Mouse (Mus musculus) CH12.LX (cell line): ENCODE measurements around the gene Ppip5k2.

Experiments used
- CTCF ChIP-seq, 2 experiments: IDR thresholded peaks in 1 of 2; conservative IDR thresholded peaks in 1 of 2; 2 replicates each; pipeline ENCODE4 v1.5.1; 2011 to 2012; ENCODE audit warnings: low read depth in 2 of 2, low read length in 2 of 2, improper control_type of control experiment in 1 of 2, inconsistent platforms in 1 of 2, mild to moderate bottlenecking in 1 of 2, moderate library complexity in 1 of 2
- HCFC1 ChIP-seq: IDR thresholded peaks from 2 replicates; pipeline ENCODE4 v1.6.1; 2012; ENCODE audit warnings: low read depth, mild to moderate bottlenecking, inconsistent platforms, low read length, improper control_type of control experiment
- POLR2A ChIP-seq: IDR thresholded peaks from 2 replicates; pipeline ENCODE4 v1.6.1; 2011; ENCODE audit warnings: low read depth, mild to moderate bottlenecking, improper control_type of control experiment, low read length
- POLR2AphosphoS2 ChIP-seq: IDR thresholded peaks from 2 replicates; pipeline ENCODE4 v1.6.1; 2011; ENCODE audit warnings: low read depth, low read length, improper control_type of control experiment
- RAD21 ChIP-seq: IDR thresholded peaks from 2 replicates; pipeline ENCODE4 v1.6.1; 2011; ENCODE audit warnings: low read depth, mild to moderate bottlenecking, low read length, improper control_type of control experiment, moderate library complexity
- TBP ChIP-seq: conservative IDR thresholded peaks from 2 replicates; pipeline ENCODE4 v1.6.1; 2011; ENCODE audit warnings: low read depth, low read length, improper control_type of control experiment

DNA sequence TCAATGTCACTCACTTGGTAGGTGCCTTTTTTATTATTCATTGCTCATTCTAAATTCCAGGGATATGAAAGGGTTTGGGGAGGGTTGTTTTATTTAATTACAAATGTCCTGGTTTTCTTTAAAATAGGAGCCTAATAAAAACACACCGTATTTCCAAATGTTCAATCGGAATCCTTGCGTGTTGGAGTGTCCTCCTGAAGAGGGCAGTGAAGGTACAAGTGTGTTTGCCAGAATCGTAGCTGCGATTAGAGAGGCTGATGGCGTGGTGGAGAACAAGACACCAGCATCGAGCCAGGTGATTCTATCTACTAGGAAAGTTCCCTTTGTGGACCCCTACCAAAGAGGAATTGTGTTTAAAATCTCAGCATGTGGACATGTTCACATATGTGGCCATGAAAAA lies 14.7 kb upstream of the Ppip5k2 start:
- no peak for TF ChIP-seq CTCF (conservative IDR thresholded peaks at IDR 0.05 in 1 of 2, IDR thresholded peaks at IDR 0.05 in 1 of 2; ENCODE audit: low read depth in 2 of 2, low read length in 2 of 2)
- no peak for TF ChIP-seq HCFC1
- no peak for TF ChIP-seq POLR2A
- no peak for TF ChIP-seq RAD21
- no peak for TF ChIP-seq TBP
- TF ChIP-seq POLR2AphosphoS2, result no peak
